Comparison of ENCODE assay signal across 20 mouse cellular contexts in the genomic region with DNA sequence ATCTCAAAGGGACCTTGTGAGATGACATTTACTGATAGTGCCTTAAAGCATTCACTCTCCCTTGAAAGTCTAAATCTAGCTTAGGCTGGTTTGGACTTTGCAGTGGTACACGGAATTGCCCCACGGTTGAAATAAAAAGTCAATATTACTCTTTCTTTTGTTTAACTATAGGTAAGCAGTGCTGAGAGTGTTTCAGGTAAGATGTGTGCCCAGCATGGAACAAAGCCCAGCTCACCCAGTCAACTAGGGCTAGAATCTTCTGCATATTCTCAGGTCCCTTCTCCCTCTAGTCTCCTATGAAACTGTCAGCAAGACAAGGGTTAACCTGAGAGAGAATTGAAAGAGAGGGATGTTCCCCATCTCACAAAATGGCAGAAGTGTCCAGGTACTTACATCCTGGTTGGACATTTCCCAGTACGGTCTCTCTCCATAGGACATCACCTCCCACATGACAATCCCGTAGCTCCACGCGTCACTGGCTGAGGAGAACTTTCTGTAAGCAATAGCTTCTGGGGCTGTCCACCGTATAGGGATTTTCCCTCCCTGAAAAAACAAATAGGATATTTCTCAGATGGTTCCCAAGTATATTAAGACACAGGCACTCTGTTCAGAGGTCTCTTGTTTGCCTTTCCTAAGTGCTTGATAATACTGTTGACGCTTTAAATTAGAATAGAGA.
"Had no signal": no experiment of that assay in that cellular context is flagged by ENCODE, and none has a peak within 500 bp of the region (broad histone marks: within the 10 kb centered on the region; RNA-seq: fewer than 3 reads in every experiment).

No protein-coding gene starts in this region.

- H3K9ac ChIP-seq: liver, embryonic 13.5 days; liver, embryonic 15.5 days; lung, embryonic 14.5 days; midbrain, embryonic 12.5 days; neural tube, embryonic 13.5 days; neural tube, embryonic 15.5 days had no signal

- H3K4me2 ChIP-seq: liver, embryonic 13.5 days; liver, embryonic 15.5 days; lung, embryonic 14.5 days; midbrain, embryonic 12.5 days; neural tube, embryonic 13.5 days; neural tube, embryonic 15.5 days had no signal

- H3K27me3 ChIP-seq: liver, embryonic 13.5 days; liver, embryonic 15.5 days; midbrain, embryonic 12.5 days; neural tube, embryonic 13.5 days; neural tube, embryonic 15.5 days had no signal

- H3K27ac ChIP-seq: liver, embryonic 13.5 days; liver, embryonic 15.5 days; midbrain, embryonic 10.5 days; midbrain, embryonic 12.5 days; neural tube, embryonic 13.5 days; neural tube, embryonic 15.5 days had no signal

- H3K4me3 ChIP-seq: liver, embryonic 13.5 days; liver, embryonic 15.5 days; midbrain, embryonic 10.5 days; midbrain, embryonic 12.5 days; myocyte; neural tube, embryonic 13.5 days; neural tube, embryonic 15.5 days had no signal

- H3K36me3 ChIP-seq: liver, embryonic 13.5 days; liver, embryonic 15.5 days; midbrain, embryonic 10.5 days; midbrain, embryonic 12.5 days; neural tube, embryonic 13.5 days; neural tube, embryonic 15.5 days had no signal

- DNase-seq: liver, embryonic 13.5 days; lung, adult 18-20 months; lung, embryonic 14.5 days; lung, postnatal 10 days; lung, postnatal 4 days; midbrain, embryonic 14.5 days; retina, postnatal 1 day; right cerebral cortex, adult 18-20 months; right cerebral cortex, postnatal 25 days; right cerebral cortex, postnatal 4 days; spleen, adult 18-20 months; thymus, adult 18-20 months; thymus, postnatal 14 days; thymus, postnatal 36 days had no signal

- H3K4me1 ChIP-seq: liver, embryonic 13.5 days; liver, embryonic 15.5 days; midbrain, embryonic 10.5 days; midbrain, embryonic 12.5 days had no signal

- H3K9me3 ChIP-seq: liver, embryonic 13.5 days; liver, embryonic 15.5 days; midbrain, embryonic 10.5 days; midbrain, embryonic 12.5 days; neural tube, embryonic 13.5 days; neural tube, embryonic 15.5 days had no signal
